Mouse (Mus musculus): ENCODE data around the gene Krtap13-1. TPM values are rescaled to one million over a fixed set of nuclear protein-coding genes. Genes with fewer than 3 reads are reported as not detected.
A peak's percentile ranks its signal among the peaks of the same experiment; 100 is the strongest.
"Not testable (repeated sequence)": the region's sequence is repeated elsewhere in the genome, so short reads cannot be mapped to it uniquely, and the experiment has no call there.

Gene Krtap13-1
- polyA plus RNA-seq, 1 experiment = not detected

GRCm38 (mm10) chr16:88711245-88711644 is 17.4 kb upstream of the Krtap13-1 start:
- Histone ChIP-seq H3K27ac (ENCODE audit: insufficient read depth, low read depth, low read length) (no peak overlapping the region), H3K4me3 (ENCODE audit: insufficient read depth, low read depth, low read length) (no peak overlapping the region), H3K27me3 (replicated peaks; ENCODE audit: control insufficient read depth, insufficient read depth, low read length) (no peaks in the 10 kb centered on the region), H3K4me1 (ENCODE audit: control insufficient read depth, insufficient read depth, low read length) (no peaks in the 10 kb centered on the region), H3K36me3 (ENCODE audit: control insufficient read depth, insufficient read depth, low read length) (no peaks in the 10 kb centered on the region)
- DNase-seq = no peak
- TF ChIP-seq POLR2A (IDR thresholded peaks at IDR 0.05; ENCODE audit: low read depth, low read length) (no peak), CTCF (conservative IDR thresholded peaks at IDR 0.05; ENCODE audit: insufficient read depth, insufficient read length, low read depth, low read length) (peak; percentile 51; the same call in 1 of the 2 replicates)
- WGBS = 83% methylated on average over 6 of the region's 6 CpGs

GRCm38 (mm10) chr16:88716549-88716948 is 12.1 kb upstream of the Krtap13-1 start:
- Histone ChIP-seq H3K27ac (ENCODE audit: insufficient read depth, low read depth, low read length) (no peak overlapping the region), H3K27me3 (replicated peaks; ENCODE audit: control insufficient read depth, insufficient read depth, low read length) (no peaks in the 10 kb centered on the region), H3K36me3 (ENCODE audit: control insufficient read depth, insufficient read depth, low read length) (no peaks in the 10 kb centered on the region), H3K4me3 (ENCODE audit: insufficient read depth, low read depth, low read length) (no peak overlapping the region), H3K4me1 (ENCODE audit: control insufficient read depth, insufficient read depth, low read length) (no peaks in the 10 kb centered on the region)
- no peak for DNase-seq
- TF ChIP-seq CTCF (conservative IDR thresholded peaks at IDR 0.05; ENCODE audit: insufficient read depth, insufficient read length, low read depth, low read length) (no peak), POLR2A (IDR thresholded peaks at IDR 0.05; ENCODE audit: low read depth, low read length) (no peak)

GRCm38 (mm10) chr16:88720031-88720430 is 8.6 kb upstream of the Krtap13-1 start:
- H3K27me3 ChIP-seq (replicated peaks; ENCODE audit: control insufficient read depth, insufficient read depth, low read length) = no peaks in the 10 kb centered on the region
- no peak overlapping the region for H3K4me3 ChIP-seq (ENCODE audit: insufficient read depth, low read depth, low read length)
- TF ChIP-seq CTCF (conservative IDR thresholded peaks at IDR 0.05; ENCODE audit: insufficient read depth, insufficient read length, low read depth, low read length) (no peak), POLR2A (IDR thresholded peaks at IDR 0.05; ENCODE audit: low read depth, low read length) (no peak)
- no peaks in the 10 kb centered on the region for H3K36me3 ChIP-seq (ENCODE audit: control insufficient read depth, insufficient read depth, low read length)
- H3K4me1 ChIP-seq (ENCODE audit: control insufficient read depth, insufficient read depth, low read length) = no peaks in the 10 kb centered on the region
- DNase-seq = no peak
- no peak overlapping the region for H3K27ac ChIP-seq (ENCODE audit: insufficient read depth, low read depth, low read length)
- WGBS = 28% methylated on average over 1 of the region's 1 CpGs

GRCm38 (mm10) chr16:88735391-88735790 is 6.7 kb downstream of the Krtap13-1 start:
- no peak for TF ChIP-seq POLR2A (IDR thresholded peaks at IDR 0.05; ENCODE audit: low read depth, low read length)
- TF ChIP-seq CTCF (conservative IDR thresholded peaks at IDR 0.05; ENCODE audit: insufficient read depth, insufficient read length, low read depth, low read length) = no peak
- no peaks in the 10 kb centered on the region for H3K27me3 ChIP-seq (replicated peaks; ENCODE audit: control insufficient read depth, insufficient read depth, low read length)
- no peak overlapping the region for H3K27ac ChIP-seq (ENCODE audit: insufficient read depth, low read depth, low read length)
- WGBS = 45% methylated on average over 2 of the region's 2 CpGs
- no peaks in the 10 kb centered on the region for H3K4me1 ChIP-seq (ENCODE audit: control insufficient read depth, insufficient read depth, low read length)
- no peaks in the 10 kb centered on the region for H3K36me3 ChIP-seq (ENCODE audit: control insufficient read depth, insufficient read depth, low read length)
- H3K4me3 ChIP-seq (ENCODE audit: insufficient read depth, low read depth, low read length) = no peak overlapping the region
- DNase-seq = no peak

GRCm38 (mm10) chr16:88744750-88745340 is 16.2 kb downstream of the Krtap13-1 start:
- no peaks in the 10 kb centered on the region for H3K4me1 ChIP-seq (ENCODE audit: control insufficient read depth, insufficient read depth, low read length)
- peak; percentile 6 for DNase-seq
- TF ChIP-seq POLR2A (IDR thresholded peaks at IDR 0.05; ENCODE audit: low read depth, low read length) (no peak), CTCF (conservative IDR thresholded peaks at IDR 0.05; ENCODE audit: insufficient read depth, insufficient read length, low read depth, low read length) (no peak)
- H3K27ac ChIP-seq (ENCODE audit: insufficient read depth, low read depth, low read length) = no peak overlapping the region
- no peak overlapping the region for H3K4me3 ChIP-seq (ENCODE audit: insufficient read depth, low read depth, low read length)
- H3K36me3 ChIP-seq (ENCODE audit: control insufficient read depth, insufficient read depth, low read length) = no peaks in the 10 kb centered on the region
- WGBS = 48% methylated on average over 4 of the region's 4 CpGs
- H3K27me3 ChIP-seq (replicated peaks; ENCODE audit: control insufficient read depth, insufficient read depth, low read length) = no peaks in the 10 kb centered on the region

- no peak for DNase-seq
- no peaks in the 10 kb centered on the region for H3K36me3 ChIP-seq (ENCODE audit: control insufficient read depth, insufficient read depth, low read length)
- H3K27me3 ChIP-seq (replicated peaks; ENCODE audit: control insufficient read depth, insufficient read depth, low read length) = no peaks in the 10 kb centered on the region
- no peak overlapping the region for H3K27ac ChIP-seq (ENCODE audit: insufficient read depth, low read depth, low read length)
- 47% methylated on average over 4 of the region's 4 CpGs for WGBS
- TF ChIP-seq POLR2A (IDR thresholded peaks at IDR 0.05; ENCODE audit: low read depth, low read length) (no peak), CTCF (conservative IDR thresholded peaks at IDR 0.05; ENCODE audit: insufficient read depth, insufficient read length, low read depth, low read length) (no peak)
- no peak overlapping the region for H3K4me3 ChIP-seq (ENCODE audit: insufficient read depth, low read depth, low read length)
- H3K4me1 ChIP-seq (ENCODE audit: control insufficient read depth, insufficient read depth, low read length) = no peaks in the 10 kb centered on the region
These were observed 19.3 kb downstream of the Krtap13-1 start for GRCm38 (mm10) chr16:88747943-88748342.

GRCm38 (mm10) chr16:88751535-88751934 is 22.9 kb downstream of the Krtap13-1 start, which contains the start of gene Krtap13:
TSS of gene Krtap13 (minus strand) at chr16:88751635.
- DNase-seq; H3K4me1 ChIP-seq (ENCODE audit: control insufficient read depth, insufficient read depth, low read length); H3K27ac ChIP-seq (ENCODE audit: insufficient read depth, low read depth, low read length); H3K36me3 ChIP-seq (ENCODE audit: control insufficient read depth, insufficient read depth, low read length); H3K27me3 ChIP-seq (replicated peaks; ENCODE audit: control insufficient read depth, insufficient read depth, low read length); H3K4me3 ChIP-seq (ENCODE audit: insufficient read depth, low read depth, low read length): not testable (repeated sequence)
- 88% methylated on average over 3 of the region's 3 CpGs for WGBS

- DNase-seq; H3K27ac ChIP-seq (ENCODE audit: insufficient read depth, low read depth, low read length): not testable (repeated sequence)
- 85% methylated on average over 3 of the region's 3 CpGs for WGBS
These were observed 29.9 kb downstream of the Krtap13-1 start, which contains the start of gene 2310034C09Rik for GRCm38 (mm10) chr16:88758547-88758946. TSS of gene 2310034C09Rik (plus strand) at chr16:88758847.

More at GRCm38 (mm10) chr16:88758547-88758946, 29.9 kb downstream of the Krtap13-1 start, which contains the start of gene 2310034C09Rik:
- H3K4me1 ChIP-seq (ENCODE audit: control insufficient read depth, insufficient read depth, low read length); H3K27me3 ChIP-seq (replicated peaks; ENCODE audit: control insufficient read depth, insufficient read depth, low read length); H3K4me3 ChIP-seq (ENCODE audit: insufficient read depth, low read depth, low read length); H3K36me3 ChIP-seq (ENCODE audit: control insufficient read depth, insufficient read depth, low read length): not testable (repeated sequence)

Measured in kidney, adult 2 months (tissue).